Mouse (Mus musculus): Measurements from ENCODE around the gene Reep3.

The Reep3 gene

DNA sequence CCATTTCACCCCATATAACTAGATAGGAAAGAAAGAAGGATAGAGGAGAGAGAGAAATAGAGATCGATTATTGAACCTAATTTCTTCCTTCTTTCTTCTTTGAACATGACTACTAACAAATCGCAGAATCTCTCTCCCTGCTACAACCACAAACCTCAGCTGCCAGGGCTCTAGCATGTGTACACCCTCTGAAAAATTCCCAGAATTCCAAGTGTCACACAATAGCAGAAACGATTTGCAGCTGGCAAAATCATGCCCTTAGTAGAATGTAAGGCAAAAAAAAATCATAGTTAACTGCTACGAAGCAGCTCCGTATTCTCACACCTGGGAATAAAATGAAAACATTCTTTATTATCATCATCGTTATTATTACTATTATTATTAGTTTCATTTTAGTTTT, 122.9 kb downstream of the Reep3 start:
- DNase-seq (ENCODE audit: inconsistent ontology term), result no peak

DNA sequence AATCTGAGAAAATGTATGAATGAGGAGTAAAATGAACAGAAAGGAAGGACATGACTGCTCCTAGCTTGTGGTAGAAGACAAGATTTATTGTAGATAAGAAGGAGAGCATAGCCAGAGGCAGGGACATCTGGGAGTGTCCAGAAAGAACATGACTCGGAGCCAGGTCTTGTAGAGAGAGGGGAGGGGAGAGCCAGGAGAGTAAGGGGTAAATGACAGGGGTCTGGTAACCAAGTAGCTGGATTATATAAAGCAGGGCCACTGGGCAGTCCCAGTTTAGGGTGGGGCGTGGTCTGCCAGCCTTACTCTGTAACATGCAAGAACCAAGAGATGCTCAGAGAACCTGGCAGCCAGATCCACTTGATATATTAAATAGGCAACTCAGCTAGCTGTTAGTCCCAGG, 123.5 kb downstream of the Reep3 start:
- DNase-seq (ENCODE audit: inconsistent ontology term), result no peak

- DNase-seq (ENCODE audit: inconsistent ontology term), result no peak
Observed at GRCm38 (mm10) chr10:66970336-66971115, 126.2 kb downstream of the Reep3 start.

GRCm38 (mm10) chr10:66969581-66969980, 127.2 kb downstream of the Reep3 start:
- DNase-seq (ENCODE audit: inconsistent ontology term), result no peak

- no peak for DNase-seq (ENCODE audit: inconsistent ontology term)
Observed at GRCm38 (mm10) chr10:66969081-66969480, 127.7 kb downstream of the Reep3 start.

GRCm38 (mm10) chr10:66968541-66968940, 128.2 kb downstream of the Reep3 start:
- DNase-seq (ENCODE audit: inconsistent ontology term), result no peak

- DNase-seq (ENCODE audit: inconsistent ontology term), result no peak
Observed at GRCm38 (mm10) chr10:66966391-66967109, 130.2 kb downstream of the Reep3 start.

GRCm38 (mm10) chr10:66960136-66960535, 136.6 kb downstream of the Reep3 start:
- DNase-seq (ENCODE audit: inconsistent ontology term), result no peak

Measured in Muller cell, postnatal 12 days (primary cell).